Mouse (Mus musculus): ENCODE results near the gene Rxfp1. TPM values are rescaled to one million over a fixed set of nuclear protein-coding genes. Genes with fewer than 3 reads are reported as not detected.

Gene Rxfp1
- 3.6 TPM for polyA plus RNA-seq (2014; fragmentation: Illumina TruSeq; extraction: RNeasy Lipid Tissue Mini Kit (QIAGEN cat#74804); ENCODE audit: low read depth, low replicate concordance)

DNA sequence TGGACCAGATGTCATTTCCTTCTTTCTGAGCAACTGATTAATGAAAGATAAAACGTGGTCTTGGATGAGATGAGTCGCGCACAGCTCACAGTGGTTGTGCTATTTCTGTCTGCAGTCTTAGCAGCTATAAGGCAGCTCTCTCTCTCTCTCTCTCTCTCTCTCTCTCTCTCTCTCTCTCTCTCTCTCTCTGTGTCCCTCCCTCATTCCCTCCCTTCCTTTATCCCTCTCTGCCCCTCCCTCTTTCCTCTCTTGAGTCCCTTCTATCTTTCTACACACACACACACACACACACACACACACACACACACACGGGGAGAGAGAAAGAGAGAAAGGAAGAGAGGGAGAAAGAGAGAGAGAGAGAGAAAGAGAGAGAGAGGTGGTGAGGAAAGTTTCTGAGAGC, at the start of gene Rxfp1:
Gene Rxfp1, minus strand, starts transcription at position 101 of the 400 bp plus-strand sequence.

DNA sequence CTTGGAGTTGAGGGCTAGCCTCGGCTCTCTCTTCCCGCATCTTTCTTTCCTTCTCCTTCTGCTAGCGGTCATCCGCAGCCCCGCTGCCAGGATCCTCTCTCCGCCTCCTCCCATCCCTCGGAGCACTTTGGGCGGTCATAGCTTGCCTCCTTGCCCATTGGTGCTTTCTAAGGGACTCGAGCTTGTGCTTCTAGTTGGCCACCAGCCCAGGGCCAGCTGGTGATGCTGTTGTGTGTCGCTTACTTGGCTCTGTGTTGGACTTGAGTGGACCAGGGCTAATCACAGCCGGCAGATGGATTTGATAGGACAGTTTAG, 108.3 kb downstream of the Rxfp1 start, which contains the start of gene Etfdh:
Gene Etfdh, minus strand, starts transcription at position 85 of the 315 bp plus-strand sequence.

DNA sequence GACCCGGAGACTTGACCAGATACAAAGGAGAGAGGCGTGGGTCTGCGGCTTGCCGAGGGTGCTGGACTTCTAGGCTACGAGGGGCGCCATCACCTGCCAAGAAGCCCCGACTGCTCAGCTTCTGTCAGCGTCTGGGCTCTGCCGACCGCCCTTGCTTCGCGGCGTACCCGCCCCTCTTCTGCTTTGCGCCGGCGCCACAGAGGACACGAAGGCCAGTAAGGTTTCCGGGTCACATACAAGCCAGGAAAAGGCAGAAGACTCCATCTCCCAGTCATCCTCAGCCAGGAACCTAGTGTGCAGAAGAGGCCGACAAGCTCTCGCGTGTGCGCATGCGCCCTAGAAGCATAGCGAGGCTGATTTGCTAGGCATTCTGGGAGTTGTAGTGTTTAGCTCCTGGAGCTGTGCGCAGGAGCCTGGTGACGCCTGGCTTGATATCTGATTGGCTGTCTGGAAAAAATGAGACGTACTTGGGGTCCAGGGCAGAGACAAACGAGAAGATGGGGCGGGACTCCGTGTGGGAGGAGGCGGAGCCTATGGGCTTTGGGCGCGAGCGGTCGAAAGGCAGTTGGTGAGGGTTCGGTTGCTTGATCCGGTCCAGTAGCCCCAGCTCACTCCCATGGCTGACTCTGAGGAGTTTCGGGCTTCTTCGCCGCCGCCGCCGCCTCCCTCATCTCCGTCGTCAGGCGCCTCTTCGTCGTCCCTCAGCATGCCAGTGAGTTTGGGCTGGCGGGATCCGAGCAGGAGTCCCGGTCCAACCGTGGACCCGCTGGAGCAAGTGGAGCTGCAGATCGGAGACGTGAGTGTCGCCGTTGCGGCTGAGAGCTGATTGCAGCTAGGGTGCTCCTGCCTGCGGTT, 108.9 kb downstream of the Rxfp1 start, which contains the start of gene 4930579G24Rik:
Gene 4930579G24Rik, plus strand, starts transcription at position 519 of the 855 bp plus-strand sequence.

Other genes starting within 250 kb of the Rxfp1 start
- gene Fnip2, start 170.1 kb downstream of the Rxfp1 start, polyA plus RNA-seq (2014; fragmentation: Illumina TruSeq; extraction: RNeasy Lipid Tissue Mini Kit (QIAGEN cat#74804); ENCODE audit: low read depth, low replicate concordance), result 8.8 TPM
- gene Ppid, start 146.5 kb downstream of the Rxfp1 start, polyA plus RNA-seq (2014; fragmentation: Illumina TruSeq; extraction: RNeasy Lipid Tissue Mini Kit (QIAGEN cat#74804); ENCODE audit: low read depth, low replicate concordance), result 60.8 TPM
- gene 4930579G24Rik, start 108.8 kb downstream of the Rxfp1 start, polyA plus RNA-seq (2014; fragmentation: Illumina TruSeq; extraction: RNeasy Lipid Tissue Mini Kit (QIAGEN cat#74804); ENCODE audit: low read depth, low replicate concordance), result 1.9 TPM
- 652 TPM for gene Etfdh, start 108.4 kb downstream of the Rxfp1 start, polyA plus RNA-seq (2014; fragmentation: Illumina TruSeq; extraction: RNeasy Lipid Tissue Mini Kit (QIAGEN cat#74804); ENCODE audit: low read depth, low replicate concordance)
- gene Tmem144, start 114.9 kb upstream of the Rxfp1 start, polyA plus RNA-seq (2014; fragmentation: Illumina TruSeq; extraction: RNeasy Lipid Tissue Mini Kit (QIAGEN cat#74804); ENCODE audit: low read depth, low replicate concordance), result 25.7 TPM
- gene Fam198b, start 146.7 kb upstream of the Rxfp1 start, polyA plus RNA-seq (2014; fragmentation: Illumina TruSeq; extraction: RNeasy Lipid Tissue Mini Kit (QIAGEN cat#74804); ENCODE audit: low read depth, low replicate concordance), result 15.4 TPM